Mouse (Mus musculus): ENCODE results near the gene Gm1110. TPM values are rescaled to one million over a fixed set of nuclear protein-coding genes. Genes with fewer than 3 reads are reported as not detected.
"Not testable (repeated sequence)": the region's sequence is repeated elsewhere in the genome, so short reads cannot be mapped to it uniquely, and the experiment has no call there.

Gene Gm1110
- total RNA-seq (2021) = not detected

DNA sequence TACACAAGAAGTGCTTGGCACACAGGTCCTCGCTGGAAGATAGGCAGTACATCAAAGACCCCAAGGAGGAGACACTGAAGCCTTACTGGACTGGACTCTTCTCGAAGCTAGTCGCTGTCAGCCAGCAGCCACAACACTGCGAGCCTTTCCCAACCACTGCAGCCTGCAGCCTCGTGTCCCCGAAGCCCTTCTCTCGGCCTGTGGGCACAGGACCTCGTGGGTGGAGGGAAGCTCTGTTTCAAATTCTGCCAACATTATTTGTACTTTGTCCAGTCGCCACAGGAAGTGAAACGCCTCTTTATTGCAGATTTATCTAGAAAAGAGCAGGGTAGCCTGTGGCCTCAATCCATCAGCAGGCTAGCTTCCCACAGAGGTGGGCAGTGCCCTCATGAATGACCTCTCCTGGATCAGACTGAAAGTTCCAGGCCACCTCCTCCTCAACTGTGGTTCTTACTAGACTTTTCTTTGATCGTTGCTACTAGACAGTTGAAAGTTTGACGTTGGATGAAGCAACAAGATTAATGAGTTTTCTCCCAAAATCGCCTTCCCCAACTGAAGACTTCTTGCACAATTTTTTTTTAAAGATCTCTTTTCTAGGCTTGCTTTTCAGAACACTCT lies at the start of gene Gm1110:
Gene Gm1110 (minus strand): TSS at position 203 of the 618 bp plus-strand sequence.
- intact Hi-C loops (cut with DNase I) = no loop called here
- no peak for DNase-seq (ENCODE audit: extremely low spot score in 1 of 2, low spot score in 2 of 2)

DNA sequence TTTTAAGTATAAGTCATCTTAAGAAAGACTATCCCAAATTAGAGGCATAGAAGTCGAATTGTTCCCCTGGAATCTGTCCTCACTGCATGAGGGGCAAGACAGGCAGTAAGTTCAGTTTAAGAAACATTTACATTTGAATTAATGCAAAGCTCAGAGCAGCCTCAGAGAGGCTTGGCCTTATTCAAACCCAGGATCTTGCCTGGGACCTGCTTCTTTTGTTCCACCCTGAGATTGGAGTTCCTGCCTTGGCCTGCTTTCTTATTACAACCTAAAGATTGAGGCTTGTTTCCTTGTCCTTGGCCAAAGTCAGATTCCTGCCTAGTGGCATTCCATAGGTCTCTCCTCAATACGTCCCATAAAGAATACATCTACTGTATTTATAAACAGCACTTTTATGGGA lies 24.9 kb upstream of the Gm1110 start:
- no peak for DNase-seq (ENCODE audit: extremely low spot score in 1 of 2, low spot score in 2 of 2)
- intact Hi-C loops (cut with DNase I) = no loop called here

DNA sequence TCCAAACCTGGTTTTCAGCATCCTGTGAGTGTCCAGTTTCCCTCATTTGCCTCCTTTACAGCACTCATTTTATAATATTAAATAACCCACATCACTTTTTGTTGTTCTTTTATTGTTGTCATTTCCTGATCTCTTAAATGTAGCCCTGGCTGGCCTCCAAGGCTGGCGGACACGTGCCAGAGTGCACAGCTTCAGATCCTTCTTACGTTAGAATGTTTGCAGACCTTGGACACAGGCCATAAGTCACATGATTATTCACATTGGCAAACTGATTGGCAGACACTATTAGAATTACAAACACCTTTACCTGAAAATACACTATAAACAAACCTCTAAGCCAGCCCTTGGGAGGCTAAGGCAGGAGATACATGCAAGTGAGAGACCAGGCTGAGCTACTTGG lies 1.2 kb upstream of the Gm1110 start:
- intact Hi-C loops (cut with DNase I) = no loop called here
- DNase-seq (ENCODE audit: extremely low spot score in 1 of 2, low spot score in 2 of 2) = peak in 1 of 2 experiments; percentile 27

DNA sequence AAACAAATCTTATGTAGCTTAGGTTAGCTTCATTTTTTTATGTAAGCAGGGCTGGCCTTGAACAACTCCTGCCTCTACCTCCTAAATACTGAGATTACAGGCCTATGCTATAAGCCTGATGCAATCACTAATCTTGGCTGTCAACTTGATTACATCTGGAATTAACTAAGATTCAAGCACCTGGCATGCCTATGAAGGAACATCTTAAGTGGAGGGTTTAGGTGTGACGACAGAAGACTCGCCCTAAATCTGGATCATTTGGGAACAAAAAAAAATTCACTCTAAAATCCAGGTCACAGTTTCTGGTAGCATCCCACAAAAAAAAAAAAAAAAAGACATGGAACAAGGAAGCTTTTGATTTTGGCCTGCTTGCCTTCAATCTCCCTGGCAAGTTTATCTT lies 3.1 kb downstream of the Gm1110 start:
- intact Hi-C loops (cut with DNase I) = no loop called here
- no peak for DNase-seq (ENCODE audit: extremely low spot score in 1 of 2, low spot score in 2 of 2)

DNA sequence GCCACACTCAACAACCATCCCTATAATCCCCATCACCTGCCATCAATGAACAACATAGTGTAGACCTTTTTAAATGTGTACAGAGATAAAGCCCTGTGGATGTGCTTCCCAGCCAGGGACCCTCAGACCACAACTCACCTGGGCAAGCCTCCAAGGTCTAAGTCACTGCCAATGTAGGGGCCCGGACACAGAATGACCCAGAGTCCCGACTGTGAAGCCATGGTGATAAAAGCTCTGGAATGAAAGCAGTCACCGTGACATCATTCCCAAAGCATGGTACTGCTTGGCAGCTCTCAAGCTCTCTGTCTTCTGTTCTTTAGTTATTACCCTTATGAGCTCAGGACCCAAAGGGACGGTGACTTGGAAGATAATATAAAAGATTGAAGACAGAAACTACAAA lies 9.8 kb downstream of the Gm1110 start:
- DNase-seq (ENCODE audit: extremely low spot score in 1 of 2, low spot score in 2 of 2) = no peak
- intact Hi-C loops (cut with DNase I) = no loop called here

DNA sequence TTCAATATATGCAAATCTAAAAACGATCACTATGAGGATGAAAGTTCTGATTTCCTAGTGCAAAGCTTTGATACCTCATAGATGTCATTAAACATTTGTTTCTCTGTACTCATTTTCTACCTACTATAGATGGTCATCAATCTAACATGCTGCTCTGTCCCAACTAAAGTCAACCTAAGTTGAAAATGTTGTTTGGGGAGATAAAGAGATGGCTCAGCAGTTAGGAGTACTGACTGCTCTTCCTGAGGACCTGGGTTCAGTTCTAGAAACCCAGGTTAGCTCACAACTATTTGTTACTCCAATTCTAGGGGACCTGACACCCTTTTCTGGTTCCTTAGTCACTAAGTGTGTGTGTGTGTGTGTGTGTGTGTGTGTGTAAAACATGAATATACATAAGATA lies 11.7 kb downstream of the Gm1110 start:
- no peak for DNase-seq (ENCODE audit: extremely low spot score in 1 of 2, low spot score in 2 of 2)
- intact Hi-C loops (cut with DNase I) = no loop called here

DNA sequence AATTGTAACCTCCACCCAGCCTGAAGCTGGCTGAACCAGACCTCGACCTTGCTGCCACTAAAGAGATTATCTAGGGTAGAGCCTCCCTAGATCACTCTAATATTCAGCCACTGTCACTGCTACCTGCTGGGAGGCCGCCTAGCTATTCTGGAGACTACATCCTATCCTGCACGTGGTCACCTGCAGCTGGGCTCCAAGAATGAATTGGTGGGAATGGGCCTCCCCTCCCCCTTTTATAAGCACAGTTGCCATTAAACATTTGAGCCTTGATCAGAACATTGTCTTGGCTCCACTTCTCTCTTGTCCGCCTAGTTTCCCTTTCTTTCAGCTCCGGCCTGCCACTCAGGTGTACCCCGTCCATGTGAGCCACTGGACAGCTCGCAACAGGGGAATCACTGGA lies 53.1 kb downstream of the Gm1110 start:
- intact Hi-C loops (cut with DNase I); DNase-seq (ENCODE audit: extremely low spot score in 1 of 2, low spot score in 2 of 2): not testable (repeated sequence)

DNA sequence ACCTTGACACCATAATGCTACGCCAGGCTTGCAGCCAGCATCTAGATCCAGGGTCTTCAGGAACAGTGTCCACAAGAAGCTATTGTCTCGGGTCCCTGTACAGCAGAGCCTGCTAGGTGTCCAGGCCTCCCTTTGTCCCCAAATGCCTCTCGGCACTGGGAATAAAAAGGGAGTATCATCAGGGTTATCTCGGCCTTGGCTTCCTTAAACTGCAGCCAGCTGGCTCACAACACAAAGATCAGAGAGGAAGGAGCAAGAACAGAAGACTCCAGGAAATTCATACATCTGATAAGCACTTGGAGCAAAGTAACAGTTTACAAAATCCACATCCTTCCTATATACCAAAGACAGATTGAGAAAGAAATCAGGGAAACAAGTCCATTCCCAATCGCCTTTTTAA lies 62.2 kb downstream of the Gm1110 start, which contains the start of gene Glb1l3:
Gene Glb1l3 (minus strand): TSS at position 140 of the 400 bp plus-strand sequence.
- DNase-seq (ENCODE audit: extremely low spot score in 1 of 2, low spot score in 2 of 2) = no peak
- intact Hi-C loops (cut with DNase I) = no loop called here

DNA sequence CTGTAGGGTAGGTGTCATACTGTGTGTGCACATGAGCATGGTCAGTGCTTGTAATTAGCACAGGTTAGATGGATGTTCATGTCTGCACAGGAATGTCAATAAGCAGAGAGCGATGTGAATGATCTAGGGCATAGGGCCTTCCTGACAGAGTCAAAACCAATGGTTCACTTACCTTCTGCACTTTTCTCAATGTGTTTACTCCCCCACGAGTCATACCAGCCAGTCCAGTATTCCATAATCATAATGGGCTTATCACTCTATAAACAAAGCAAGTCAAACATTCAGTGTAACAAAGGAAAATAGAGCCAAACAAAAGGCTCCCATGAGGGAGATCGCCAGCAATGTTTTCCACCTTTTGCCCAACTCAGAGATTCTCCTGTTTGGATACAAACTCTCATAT lies 91.8 kb downstream of the Gm1110 start:
- intact Hi-C loops (cut with DNase I) = no loop called here
- no peak for DNase-seq (ENCODE audit: extremely low spot score in 1 of 2, low spot score in 2 of 2)

Other genes starting within 250 kb of the Gm1110 start
- 100 to 1,000 TPM; 280 to 297 TPM for gene B3gat1, start 189.4 kb downstream of the Gm1110 start, total RNA-seq (2021)
- gene Glb1l2, start 116.6 kb downstream of the Gm1110 start, total RNA-seq (2021) = under 1 TPM; 0.21 to 0.97 TPM
- not detected for gene Glb1l3, start 62.2 kb downstream of the Gm1110 start, total RNA-seq (2021)
- gene Acad8, start 76.5 kb upstream of the Gm1110 start, total RNA-seq (2021) = 10 to 100 TPM; 27.1 to 29.1 TPM
- 10 to 100 TPM; 76.9 to 79.6 TPM for gene Thyn1, start 76.6 kb upstream of the Gm1110 start, total RNA-seq (2021)
- 100 to 1,000 TPM; 117 to 119 TPM for gene Vps26b, start 107.0 kb upstream of the Gm1110 start, total RNA-seq (2021)
- gene Ncapd3, start 107.1 kb upstream of the Gm1110 start, total RNA-seq (2021) = 10 to 100 TPM; 18.3 to 19.9 TPM
- gene Jam3, start 232.3 kb upstream of the Gm1110 start, total RNA-seq (2021) = 10 to 100 TPM; 20.1 to 24.9 TPM